Mouse (Mus musculus) right cerebral cortex, postnatal 4 days (tissue): Measurements from ENCODE around the gene Zfp146.
"Not testable (repeated sequence)": the region's sequence is repeated elsewhere in the genome, so short reads cannot be mapped to it uniquely, and the experiment has no call there.

Experiments used
- DNase-seq: peaks from one replicate; pipeline ENCODE4 v3.0.0-alpha.2; 2022

The Zfp146 gene

DNA sequence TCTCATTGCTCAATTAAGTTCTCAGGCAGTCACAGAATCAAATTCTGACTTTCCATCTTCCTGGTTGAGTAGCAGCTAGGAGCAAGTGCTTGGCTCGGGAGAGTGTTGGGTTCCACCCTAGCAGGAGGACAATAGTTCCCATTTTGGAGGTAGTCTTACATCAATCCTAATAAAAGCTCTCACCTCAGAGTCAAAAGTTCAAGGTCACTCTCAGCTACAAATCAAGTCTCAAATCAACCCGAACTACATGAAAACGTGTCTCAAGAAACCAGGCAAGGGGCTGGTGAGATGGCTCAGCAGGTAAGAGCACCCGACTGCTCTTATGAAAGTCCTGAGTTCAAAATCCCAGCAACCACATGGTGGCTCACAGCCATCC, 19.6 kb upstream of the Zfp146 start:
- DNase-seq = no peak

DNA sequence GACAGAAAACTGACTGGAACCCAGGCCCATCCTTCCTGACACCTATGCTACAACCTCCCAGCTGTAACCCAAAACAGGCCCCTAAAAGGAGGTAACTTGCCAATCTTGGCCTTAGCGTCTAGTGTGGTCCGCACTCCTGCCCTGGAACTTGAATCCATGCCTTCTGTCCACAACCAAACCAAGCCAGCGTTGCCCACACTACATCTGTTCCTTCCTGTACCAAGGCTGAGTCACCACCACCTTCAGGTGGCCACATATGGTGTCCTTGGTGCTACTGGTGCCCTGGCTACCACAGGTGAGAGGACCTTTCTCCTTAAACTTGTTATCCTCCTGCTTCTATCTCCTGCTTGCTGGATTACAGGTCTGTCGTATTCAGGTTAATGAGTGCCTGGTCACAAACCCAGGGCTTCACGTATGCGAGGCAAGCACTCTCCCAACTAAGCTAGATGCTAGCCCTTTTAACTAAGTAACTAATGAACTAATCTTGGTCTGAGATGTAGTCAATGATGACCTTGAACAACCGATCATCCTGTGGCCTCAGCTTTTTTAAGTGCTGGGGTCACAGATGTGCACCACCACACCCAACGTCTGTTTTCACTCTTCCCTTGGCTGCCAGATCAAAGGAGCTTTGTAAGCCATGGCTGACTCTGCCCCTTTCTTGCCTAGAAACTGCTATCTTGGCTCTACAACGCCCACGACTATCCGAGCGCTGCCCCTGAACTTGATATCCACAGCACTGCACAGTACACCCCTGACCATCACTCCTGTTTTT, 19.0 kb upstream of the Zfp146 start:
- DNase-seq = no peak

- DNase-seq = no peak
Observed at GRCm38 (mm10) chr7:30184641-30185348, 15.2 kb upstream of the Zfp146 start.

GRCm38 (mm10) chr7:30183879-30184289, 14.3 kb upstream of the Zfp146 start, which contains the start of gene Cox7a1:
TSS of gene Cox7a1 (plus strand) at chr7:30184144.
- peak; percentile 42 for DNase-seq

GRCm38 (mm10) chr7:30183189-30183588, 13.6 kb upstream of the Zfp146 start:
- DNase-seq = not testable (repeated sequence)

- DNase-seq = not testable (repeated sequence)
Observed at GRCm38 (mm10) chr7:30181929-30182328, 12.4 kb upstream of the Zfp146 start.

DNA sequence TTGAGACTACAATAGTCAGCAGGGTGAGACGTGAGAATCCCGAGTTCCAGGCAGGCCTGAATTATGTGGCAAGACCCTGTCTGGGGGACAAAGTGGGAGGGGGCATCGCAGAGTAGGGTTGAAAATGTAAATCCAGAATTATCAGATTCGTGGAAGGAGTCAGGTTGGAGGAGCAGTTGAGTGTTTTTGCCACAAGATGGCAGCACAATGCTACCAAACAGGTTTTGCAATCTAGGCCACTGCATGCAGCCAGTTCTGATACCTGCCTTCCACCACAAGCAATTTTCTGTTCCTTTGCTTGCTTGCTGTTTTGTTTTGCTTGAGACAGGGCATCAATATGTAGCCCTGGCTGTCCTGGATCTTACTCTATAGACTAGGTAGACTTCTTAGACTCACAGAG, 11.8 kb upstream of the Zfp146 start:
- DNase-seq = peak; percentile 71

GRCm38 (mm10) chr7:30178256-30178655, 8.7 kb upstream of the Zfp146 start:
- no peak for DNase-seq

- DNase-seq = no peak
Observed at GRCm38 (mm10) chr7:30176474-30176873, 6.9 kb upstream of the Zfp146 start.

GRCm38 (mm10) chr7:30170283-30170951, 867 bp upstream of the Zfp146 start:
- DNase-seq = no peak

- no peak for DNase-seq
Observed at GRCm38 (mm10) chr7:30168914-30169582, 502 bp downstream of the Zfp146 start.

DNA sequence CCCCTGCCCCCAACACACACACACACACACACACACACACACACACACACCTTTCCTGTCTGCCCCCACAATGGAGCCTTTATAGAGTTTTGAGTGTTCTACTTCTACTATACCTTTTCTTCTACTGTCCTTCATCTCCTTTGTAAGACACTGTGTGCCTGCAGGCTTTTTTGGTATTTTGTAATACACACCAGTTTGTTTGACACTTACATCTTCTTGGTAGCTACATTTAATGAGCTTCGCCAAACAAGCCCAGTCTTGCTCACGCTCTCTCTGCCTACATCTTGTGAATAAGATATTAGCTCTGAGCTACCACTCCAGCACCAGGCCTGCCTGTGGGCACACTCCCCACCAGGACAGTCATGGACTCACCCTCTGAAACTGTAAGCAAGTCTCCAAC, 4.8 kb downstream of the Zfp146 start:
- DNase-seq = no peak

GRCm38 (mm10) chr7:30163113-30163512, 6.4 kb downstream of the Zfp146 start:
- DNase-seq = no peak

- DNase-seq = no peak
Observed at GRCm38 (mm10) chr7:30155507-30155906, 14.0 kb downstream of the Zfp146 start.

DNA sequence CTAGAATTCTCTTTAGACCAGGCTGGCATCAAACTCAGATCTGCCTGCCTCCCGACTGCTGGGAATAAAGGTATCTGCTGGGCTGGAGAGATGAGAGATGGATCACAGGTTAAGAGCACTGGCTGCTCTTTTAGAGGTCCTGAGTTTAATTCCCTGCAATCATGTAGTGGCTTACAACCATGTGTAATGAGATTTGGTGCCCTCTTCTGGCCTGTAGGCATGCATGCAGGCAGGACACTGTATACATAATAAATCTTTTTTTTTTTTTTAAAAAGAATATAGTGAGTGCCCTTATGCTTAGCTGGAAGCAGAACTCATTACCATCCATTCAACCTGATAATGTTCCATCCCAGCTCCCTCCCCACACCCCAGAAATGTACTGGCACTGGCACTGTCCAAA, 15.5 kb downstream of the Zfp146 start:
- no peak for DNase-seq

DNA sequence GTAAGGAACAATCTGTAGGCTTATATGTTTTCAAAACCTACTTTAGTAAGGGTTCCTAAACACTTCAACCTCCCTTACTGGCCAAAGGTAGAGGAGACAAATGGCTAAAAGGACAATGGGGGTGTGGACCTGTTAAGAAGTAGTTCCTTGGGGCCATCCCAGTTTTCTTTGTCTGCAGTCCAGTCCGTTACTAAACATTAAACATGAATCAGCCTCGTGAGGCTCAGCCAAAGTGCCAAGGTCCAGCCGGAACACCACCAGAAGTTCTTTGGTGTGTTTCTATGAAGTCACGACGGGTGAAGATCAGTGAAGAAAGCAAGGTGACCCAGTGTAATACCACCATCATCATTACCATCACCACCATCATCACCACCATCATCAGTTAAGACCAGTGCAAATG, 22.5 kb downstream of the Zfp146 start:
- no peak for DNase-seq

DNA sequence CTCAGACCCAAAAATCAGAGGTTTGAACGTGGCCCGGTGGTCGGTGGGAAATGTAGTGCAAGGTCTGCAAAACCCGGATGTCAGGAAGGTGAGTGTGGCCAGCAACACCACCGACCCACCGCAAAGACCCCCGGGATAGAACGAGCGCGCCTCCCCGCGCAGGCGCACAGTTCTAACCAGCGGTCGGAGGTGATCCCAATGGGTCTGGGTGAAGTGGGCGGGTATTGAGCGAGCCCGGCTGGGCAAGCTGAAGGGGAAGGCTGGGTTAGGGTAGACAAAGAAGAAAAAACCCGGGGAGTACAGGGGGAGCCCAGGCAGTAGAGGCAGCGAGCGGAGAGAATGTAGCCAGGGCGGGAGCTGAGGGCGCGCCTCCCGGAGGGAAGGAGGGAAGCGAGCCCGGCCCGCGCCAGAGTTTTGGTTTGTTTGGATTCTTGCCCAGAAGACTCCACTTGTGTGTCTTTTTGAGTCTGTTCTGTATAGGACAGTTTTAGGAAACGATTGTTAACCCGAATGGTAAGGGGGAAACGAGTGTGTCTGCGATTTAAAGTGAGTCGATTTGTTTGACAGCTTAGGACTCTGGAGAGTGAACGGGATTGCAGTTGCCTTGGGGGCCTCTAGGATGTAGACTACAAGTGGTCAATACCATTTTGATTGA, 25.9 kb downstream of the Zfp146 start:
- DNase-seq = peak; percentile 81

GRCm38 (mm10) chr7:30143170-30143554, 26.4 kb downstream of the Zfp146 start:
- DNase-seq = no peak

- DNase-seq = no peak
Observed at GRCm38 (mm10) chr7:30136826-30137225, 32.7 kb downstream of the Zfp146 start.

DNA sequence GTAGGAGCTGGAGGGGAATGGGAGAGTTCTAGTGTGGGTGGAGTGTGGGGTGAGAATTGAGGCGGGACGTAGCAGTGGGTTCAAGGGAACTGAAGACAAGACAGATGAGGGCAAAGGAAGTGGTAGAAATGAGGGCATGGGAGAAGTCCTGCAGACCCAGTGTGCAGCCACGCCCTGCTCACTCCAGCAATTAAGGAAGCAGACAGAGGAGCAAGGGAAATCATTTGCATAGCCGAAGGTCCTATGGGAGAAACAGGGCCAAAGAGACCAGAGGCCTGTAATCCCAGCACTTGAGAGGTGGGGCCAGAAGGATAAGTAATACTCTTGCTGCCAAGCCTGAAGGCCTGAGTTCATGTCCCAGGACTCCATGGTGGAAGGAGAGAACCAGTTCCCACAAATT, 37.2 kb downstream of the Zfp146 start:
- no peak for DNase-seq

- no peak for DNase-seq
Observed at GRCm38 (mm10) chr7:30129900-30130299, 39.6 kb downstream of the Zfp146 start.

DNA sequence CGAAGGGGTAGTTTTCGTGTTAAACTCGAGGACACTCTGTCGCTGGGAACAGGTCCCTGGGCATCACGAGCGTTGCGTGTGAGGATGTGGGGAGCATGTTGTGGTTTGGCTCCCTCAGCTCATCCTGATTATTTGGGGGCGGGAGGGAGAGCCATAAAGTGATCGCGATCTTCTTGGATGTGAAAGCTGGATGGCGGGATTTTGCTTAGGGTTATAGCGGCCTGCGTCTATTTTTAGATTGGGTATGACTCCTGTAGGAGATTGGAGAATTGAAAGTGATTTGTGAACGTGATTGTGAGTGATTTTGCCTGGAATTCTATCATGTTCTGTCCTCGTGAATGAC, 47.4 kb downstream of the Zfp146 start:
- no peak for DNase-seq
